Mouse (Mus musculus) bone marrow, adult 2 months (tissue): ENCODE data around the gene Gm17409.

Experiments
- CTCF ChIP-seq: fragments of 200-500 bp; IDR thresholded peaks from 2 replicates; pipeline ENCODE4 v1.5.1; 2011; ENCODE audit warnings: low read length, control low read depth; ENCODE audit not compliant: control insufficient read depth, insufficient read depth
- POLR2A ChIP-seq: fragments of 200-500 bp; IDR thresholded peaks from 2 replicates; pipeline ENCODE4 v1.6.1; 2011; ENCODE audit warnings: low read depth, mild to moderate bottlenecking, control low read depth, low read length, borderline replicate concordance; ENCODE audit not compliant: control insufficient read depth

- TF ChIP-seq CTCF (no peak), POLR2A (no peak)
These were observed 10.8 kb downstream of the Gm17409 start for GRCm38 (mm10) chr2:58480764-58481163.
